25 mouse cellular contexts compared by ENCODE assay signal in the genomic region with DNA sequence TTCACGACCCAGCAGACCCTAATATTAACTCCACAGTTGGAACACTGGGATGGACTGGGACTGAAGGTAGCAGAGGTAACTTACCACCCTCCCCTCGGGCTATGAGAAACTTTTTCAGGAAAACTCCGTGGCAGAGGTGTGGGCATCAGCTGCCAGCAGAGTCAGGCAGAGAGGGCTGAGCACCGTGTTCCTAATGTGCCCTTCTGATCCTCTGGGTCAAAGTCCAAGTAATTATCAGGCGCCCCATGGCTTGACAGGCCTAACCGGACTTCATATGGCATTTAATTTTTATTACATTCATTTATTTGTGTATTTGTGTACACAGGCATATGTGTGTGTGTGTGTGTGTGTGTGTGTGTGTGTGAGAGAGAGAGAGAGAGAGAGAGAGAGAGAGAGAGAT. TPM values are rescaled to one million over a fixed set of nuclear protein-coding genes. Genes with fewer than 3 reads are reported as not detected.
DNase-seq lines count a peak whose midpoint lies in the region; ATAC-seq and TF ChIP-seq lines count a peak whose summit lies in the region.
"Had no signal": no experiment of that assay in that cellular context is flagged by ENCODE, and none has a peak within 500 bp of the region (broad histone marks: within the 10 kb centered on the region; RNA-seq: fewer than 3 reads in every experiment).

No protein-coding gene starts in this region.

- DNase-seq in kidney, adult 9 months: peak; percentile 66
- DNase-seq in adrenal gland, adult 8-10 months: no peak
- no peak for DNase-seq in liver, embryonic 11.5 days (ENCODE audit: low spot score)
- DNase-seq: adrenal gland, adult 2 months; adrenal gland, postnatal 25 days; cerebellum, adult 11-12 months; cerebellum, adult 8-10 months; cerebellum, postnatal 14 days; gastrocnemius, postnatal 10 days; gastrocnemius, postnatal 36 days; heart, adult 2 months; heart, postnatal 14 days; heart, postnatal 4 days had no signal

- H3K27me3 ChIP-seq in kidney, embryonic 16.5 days (ENCODE audit: insufficient read depth, low read length): no peaks in the 10 kb centered on the region
- no peaks in the 10 kb centered on the region for H3K27me3 ChIP-seq in intestine, embryonic 16.5 days (replicated peaks; ENCODE audit: control insufficient read depth, insufficient read depth, low read length)
- H3K27me3 ChIP-seq in small intestine, adult 2 months (ENCODE audit: control insufficient read depth, insufficient read depth, low read length): no peaks in the 10 kb centered on the region
- no peaks in the 10 kb centered on the region for H3K27me3 ChIP-seq in liver, embryonic 11.5 days (replicated peaks; ENCODE audit: control insufficient read depth, insufficient read depth, low read length)
- H3K27me3 ChIP-seq: forebrain, embryonic 13.5 days; heart, embryonic 13.5 days had no signal

- no peak for TF ChIP-seq POLR2A in small intestine, adult 2 months (IDR thresholded peaks at IDR 0.05; ENCODE audit: low read depth, low read length)

- no peak overlapping the region for H3K9ac ChIP-seq in kidney, embryonic 16.5 days (replicated peaks; ENCODE audit: low read length)
- H3K9ac ChIP-seq in intestine, embryonic 16.5 days (ENCODE audit: low read depth, low read length): no peak overlapping the region
- H3K9ac ChIP-seq in liver, embryonic 11.5 days (ENCODE audit: low read depth, low read length): no peak overlapping the region
- H3K9ac ChIP-seq: forebrain, embryonic 13.5 days; heart, embryonic 13.5 days; hindbrain, embryonic 14.5 days had no signal

- TF ChIP-seq CTCF in small intestine, adult 2 months (IDR thresholded peaks at IDR 0.05; ENCODE audit: extremely low read depth, insufficient read length, insufficient replicate concordance, low read depth, low read length): no peak

- no peak overlapping the region for H3K4me2 ChIP-seq in kidney, embryonic 16.5 days (replicated peaks; ENCODE audit: low read depth, low read length)
- no peak overlapping the region for H3K4me2 ChIP-seq in intestine, embryonic 16.5 days (ENCODE audit: low read depth, low read length)
- no peak overlapping the region for H3K4me2 ChIP-seq in liver, embryonic 11.5 days
- H3K4me2 ChIP-seq: forebrain, embryonic 13.5 days; heart, embryonic 13.5 days; hindbrain, embryonic 14.5 days had no signal

- ATAC-seq in kidney, embryonic 16.5 days (ENCODE audit: low FRiP score, low TSS enrichment): no peak
- ATAC-seq in intestine, embryonic 16.5 days: peak; percentile 58
- no peak for ATAC-seq in liver, embryonic 11.5 days (replicated peaks; ENCODE audit: low FRiP score)
- ATAC-seq: CD4-positive, CD25-positive, alpha-beta regulatory T cell, adult 4 months; forebrain, embryonic 13.5 days; forebrain, embryonic 16.5 days had no signal

- H3K27ac ChIP-seq in kidney, embryonic 16.5 days (ENCODE audit: low read length): no peak overlapping the region
- H3K27ac ChIP-seq in intestine, embryonic 16.5 days (ENCODE audit: low read length): no peak overlapping the region
- H3K27ac ChIP-seq in small intestine, adult 2 months (ENCODE audit: insufficient read depth, low read depth, low read length): peak overlapping the region; percentile 72
- H3K27ac ChIP-seq in liver, embryonic 11.5 days (ENCODE audit: low read depth, low read length): no peak overlapping the region
- H3K27ac ChIP-seq: forebrain, embryonic 10.5 days; forebrain, embryonic 13.5 days; heart, adult 2 months; heart, embryonic 10.5 days; heart, embryonic 13.5 days; hindbrain, embryonic 14.5 days had no signal

- WGBS in kidney, embryonic 16.5 days: 62% methylated on average over 6 of the region's 6 CpGs
- 49% methylated on average over 6 of the region's 6 CpGs for WGBS in intestine, embryonic 16.5 days
- WGBS in small intestine, adult 2 months: 34% methylated on average over 6 of the region's 6 CpGs
- 71% methylated on average over 6 of the region's 6 CpGs for WGBS in liver, embryonic 11.5 days

- H3K4me3 ChIP-seq in kidney, embryonic 16.5 days (ENCODE audit: low read length): no peak overlapping the region
- H3K4me3 ChIP-seq in intestine, embryonic 16.5 days (ENCODE audit: low read length): no peak overlapping the region
- H3K4me3 ChIP-seq in small intestine, adult 2 months (ENCODE audit: low read depth, low read length): no peak overlapping the region
- no peak overlapping the region for H3K4me3 ChIP-seq in liver, embryonic 11.5 days (ENCODE audit: low read depth, low read length)
- H3K4me3 ChIP-seq: forebrain, embryonic 10.5 days; forebrain, embryonic 13.5 days; heart, adult 2 months; heart, embryonic 10.5 days; heart, embryonic 13.5 days had no signal

- H3K36me3 ChIP-seq in kidney, embryonic 16.5 days (ENCODE audit: insufficient read depth, low read length): no peaks in the 10 kb centered on the region
- no peaks in the 10 kb centered on the region for H3K36me3 ChIP-seq in intestine, embryonic 16.5 days (ENCODE audit: control insufficient read depth, insufficient read depth, low read length)
- no peaks in the 10 kb centered on the region for H3K36me3 ChIP-seq in small intestine, adult 2 months (ENCODE audit: control insufficient read depth, insufficient read depth, low read length)
- no peaks in the 10 kb centered on the region for H3K36me3 ChIP-seq in liver, embryonic 11.5 days (ENCODE audit: control insufficient read depth, insufficient read depth, low read length)
- H3K36me3 ChIP-seq: forebrain, embryonic 10.5 days; heart, embryonic 10.5 days; heart, embryonic 13.5 days had no signal

- no peaks in the 10 kb centered on the region for H3K4me1 ChIP-seq in kidney, embryonic 16.5 days (ENCODE audit: insufficient read depth, low read length)
- peaks cover 4% of the 10 kb centered on the region; the same call in 1 of the 2 replicates for H3K4me1 ChIP-seq in intestine, embryonic 16.5 days (ENCODE audit: control insufficient read depth, insufficient read depth, low read length)
- H3K4me1 ChIP-seq in small intestine, adult 2 months (ENCODE audit: control insufficient read depth, insufficient read depth, insufficient read length, low read length): peaks cover 43% of the 10 kb centered on the region; the same call in 1 of the 2 replicates
- H3K4me1 ChIP-seq in liver, embryonic 11.5 days (replicated peaks; ENCODE audit: control insufficient read depth, insufficient read depth, low read length): no peaks in the 10 kb centered on the region
- H3K4me1 ChIP-seq: forebrain, embryonic 13.5 days had no signal

- no peaks in the 10 kb centered on the region for H3K9me3 ChIP-seq in kidney, embryonic 16.5 days (ENCODE audit: low read length)
- no peaks in the 10 kb centered on the region for H3K9me3 ChIP-seq in intestine, embryonic 16.5 days (ENCODE audit: control insufficient read depth, low read length)
- no peaks in the 10 kb centered on the region for H3K9me3 ChIP-seq in liver, embryonic 11.5 days (ENCODE audit: control insufficient read depth, low read length)
- H3K9me3 ChIP-seq: forebrain, embryonic 10.5 days; forebrain, embryonic 13.5 days; heart, embryonic 10.5 days; heart, embryonic 13.5 days had no signal

RNA-seq across cellular contexts. Expression of gene Gramd2, which starts 23.2 kb away (rescaled TPM):
- polyA plus RNA-seq in kidney, embryonic 16.5 days (2015; fragmentation: Nextera tagmentation; extraction: Ambion mirVana): 1.4 and 1.5 TPM in 2 replicates
- 1.1 and 1.6 TPM in 2 replicates for polyA plus RNA-seq in intestine, embryonic 16.5 days (2015; fragmentation: Nextera tagmentation; extraction: Ambion mirVana)
- polyA plus RNA-seq in small intestine, adult 2 months (2012; rRNA removed): 4.6 and 6.4 TPM in 2 replicates
- total RNA-seq in adrenal gland, adult 8-10 months (2022): under 1 TPM in 3 of 4 experiments, not detected in 1; 0.07 to 0.20 (median 0.11) TPM
- 0.16 and 0.25 TPM in 2 replicates for polyA plus RNA-seq in liver, embryonic 11.5 days (2014; fragmentation: Nextera tagmentation; extraction: Ambion mirVana)
- total RNA-seq: granulocyte monocyte progenitor cell, adult 5-6 weeks; heart, adult 2 months; MEL had no signal
- polyA plus RNA-seq: CD4-positive, CD25-positive, alpha-beta regulatory T cell, adult 4 months had no signal

RNA-seq across cellular contexts. Expression of gene Pkm, which starts 46.9 kb away (rescaled TPM):
- polyA plus RNA-seq in kidney, embryonic 16.5 days (2015; fragmentation: Nextera tagmentation; extraction: Ambion mirVana): 1,434 and 1,451 TPM in 2 replicates
- polyA plus RNA-seq in intestine, embryonic 16.5 days (2015; fragmentation: Nextera tagmentation; extraction: Ambion mirVana): 1,051 and 1,198 TPM in 2 replicates
- polyA plus RNA-seq in small intestine, adult 2 months (2012; rRNA removed): 513 and 1,082 TPM in 2 replicates
- 100 to 1,000 TPM; 565 to 846 (median 715) TPM for total RNA-seq in adrenal gland, adult 8-10 months (2022)
- 1,209 and 1,320 TPM in 2 replicates for polyA plus RNA-seq in liver, embryonic 11.5 days (2014; fragmentation: Nextera tagmentation; extraction: Ambion mirVana)

RNA-seq across cellular contexts. Expression of gene Senp8, which starts 47.4 kb away (rescaled TPM):
- polyA plus RNA-seq in kidney, embryonic 16.5 days (2015; fragmentation: Nextera tagmentation; extraction: Ambion mirVana): 11.9 and 13.2 TPM in 2 replicates
- polyA plus RNA-seq in intestine, embryonic 16.5 days (2015; fragmentation: Nextera tagmentation; extraction: Ambion mirVana): 9.7 and 10.0 TPM in 2 replicates
- polyA plus RNA-seq in small intestine, adult 2 months (2012; rRNA removed): 0.75 and 1.5 TPM in 2 replicates
- 10 to 100 TPM in 3 of 4 experiments, 1 to 10 TPM in 1; 9.8 to 16.5 (median 11.5) TPM for total RNA-seq in adrenal gland, adult 8-10 months (2022)
- polyA plus RNA-seq in liver, embryonic 11.5 days (2014; fragmentation: Nextera tagmentation; extraction: Ambion mirVana): 9.8 and 10.9 TPM in 2 replicates

RNA-seq across cellular contexts. Expression of gene Myo9a, which starts 47.6 kb away (rescaled TPM):
- 17.3 and 18.2 TPM in 2 replicates for polyA plus RNA-seq in kidney, embryonic 16.5 days (2015; fragmentation: Nextera tagmentation; extraction: Ambion mirVana)
- 9.2 and 10.2 TPM in 2 replicates for polyA plus RNA-seq in intestine, embryonic 16.5 days (2015; fragmentation: Nextera tagmentation; extraction: Ambion mirVana)
- 0.08 and 0.37 TPM in 2 replicates for polyA plus RNA-seq in small intestine, adult 2 months (2012; rRNA removed)
- total RNA-seq in adrenal gland, adult 8-10 months (2022): 10 to 100 TPM; 13.4 to 26.5 (median 16.8) TPM
- 7.0 and 8.1 TPM in 2 replicates for polyA plus RNA-seq in liver, embryonic 11.5 days (2014; fragmentation: Nextera tagmentation; extraction: Ambion mirVana)
